Mouse (Mus musculus) c-Kit-negative CD71-positive TER-119-positive erythroid progenitor cells, embryonic 14.5 days (primary cell): ENCODE results near the gene Kdelc1.

Experiments
- DNase-seq: peaks from one replicate; pipeline ENCODE4 v3.0.0-alpha.2; 2013; ENCODE audit warnings: low read depth, low spot score

Gene Kdelc1

GRCm38 (mm10) chr1:44063439-44063838, 55.2 kb downstream of the Kdelc1 start:
- DNase-seq, result no peak

- no peak for DNase-seq
Measured at GRCm38 (mm10) chr1:44061836-44062235, 56.8 kb downstream of the Kdelc1 start, which contains the start of gene Gm8251. Gene Gm8251 (minus strand): TSS chr1:44061936.

GRCm38 (mm10) chr1:44057805-44058204, 60.8 kb downstream of the Kdelc1 start:
- no peak for DNase-seq
